Mouse (Mus musculus): ENCODE results near the gene Gm7358. TPM values are rescaled to one million over a fixed set of nuclear protein-coding genes. Genes with fewer than 3 reads are reported as not detected.
"Not testable (repeated sequence)": the region's sequence is repeated elsewhere in the genome, so short reads cannot be mapped to it uniquely, and the experiment has no call there.

Gene Gm7358
- total RNA-seq (2014; rRNA removed; ENCODE audit: low replicate concordance) (not detected in 2 replicates), polyA plus RNA-seq (2015; fragmentation: Nextera tagmentation; extraction: Ambion mirVana) (not detected in 2 replicates)

DNA sequence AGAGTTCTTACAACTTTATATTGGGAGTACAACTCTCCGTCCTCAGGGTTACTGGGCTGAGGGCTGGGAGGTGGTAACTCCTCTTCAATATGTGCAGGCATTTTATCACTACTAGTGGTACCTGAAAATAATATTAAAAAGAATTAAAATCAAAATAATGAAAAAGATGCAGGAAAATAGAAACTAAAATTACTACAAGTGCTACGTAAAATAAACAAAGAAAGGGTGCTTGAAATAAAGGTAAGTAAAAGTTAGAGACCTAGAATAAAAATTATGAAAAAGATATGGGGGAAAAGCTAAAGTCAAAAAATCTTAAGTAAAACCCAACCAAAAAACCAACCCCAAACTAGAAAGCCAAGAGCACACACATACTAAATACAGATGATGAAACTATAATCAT lies at the start of gene Gm7358:
Gm7358 (minus strand) TSS at position 101 of the 400 bp plus-strand sequence.
- not testable (repeated sequence) for H3K27me3 ChIP-seq (ENCODE audit: control insufficient read depth, insufficient read depth, low read length); ATAC-seq (ENCODE audit: insufficient read depth, low read depth); H3K4me1 ChIP-seq (ENCODE audit: control insufficient read depth, insufficient read depth); H3K36me3 ChIP-seq (replicated peaks; ENCODE audit: control insufficient read depth, insufficient read depth, low read length); H3K9ac ChIP-seq (replicated peaks; ENCODE audit: low read depth, low read length); H3K27ac ChIP-seq (ENCODE audit: low read depth); H3K4me2 ChIP-seq (ENCODE audit: low read depth, low read length); H3K9me3 ChIP-seq (replicated peaks; ENCODE audit: control insufficient read depth, low read length); H3K4me3 ChIP-seq (ENCODE audit: low read depth, low read length); DNase-seq (ENCODE audit: low spot score)
- 60% methylated on average over 1 of the region's 2 CpGs for WGBS

DNA sequence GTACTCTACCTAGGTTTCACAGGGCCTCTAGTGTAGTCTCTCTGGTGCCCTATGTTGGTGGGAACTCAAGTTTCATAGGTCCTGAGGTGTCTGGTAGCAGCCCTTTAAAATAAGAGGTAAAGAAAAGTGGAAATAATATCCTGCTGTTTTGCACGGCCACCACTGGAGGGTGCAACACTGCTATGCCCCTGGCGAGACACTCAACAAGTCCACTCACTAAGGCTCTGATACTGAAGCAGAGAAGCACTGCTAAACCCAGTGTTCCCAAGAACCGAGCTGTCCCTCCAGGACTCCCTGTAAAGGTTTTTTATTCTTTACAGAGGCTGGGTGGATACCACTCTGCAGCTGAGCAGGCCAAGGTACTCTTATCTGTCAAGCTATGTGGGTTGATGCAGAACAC lies 43.7 kb upstream of the Gm7358 start:
- H3K4me1 ChIP-seq (ENCODE audit: control insufficient read depth, insufficient read depth); H3K36me3 ChIP-seq (replicated peaks; ENCODE audit: control insufficient read depth, insufficient read depth, low read length); H3K4me2 ChIP-seq (ENCODE audit: low read depth, low read length); H3K4me3 ChIP-seq (ENCODE audit: low read depth, low read length); ATAC-seq (ENCODE audit: insufficient read depth, low read depth); H3K27me3 ChIP-seq (ENCODE audit: control insufficient read depth, insufficient read depth, low read length); DNase-seq (ENCODE audit: low spot score); H3K9me3 ChIP-seq (replicated peaks; ENCODE audit: control insufficient read depth, low read length); H3K9ac ChIP-seq (replicated peaks; ENCODE audit: low read depth, low read length); H3K27ac ChIP-seq (ENCODE audit: low read depth): not testable (repeated sequence)
- TF ChIP-seq CTCF (IDR thresholded peaks at IDR 0.05; ENCODE audit: low read depth), result peak; percentile 37
- WGBS, result 23% methylated on average over 3 of the region's 3 CpGs

DNA sequence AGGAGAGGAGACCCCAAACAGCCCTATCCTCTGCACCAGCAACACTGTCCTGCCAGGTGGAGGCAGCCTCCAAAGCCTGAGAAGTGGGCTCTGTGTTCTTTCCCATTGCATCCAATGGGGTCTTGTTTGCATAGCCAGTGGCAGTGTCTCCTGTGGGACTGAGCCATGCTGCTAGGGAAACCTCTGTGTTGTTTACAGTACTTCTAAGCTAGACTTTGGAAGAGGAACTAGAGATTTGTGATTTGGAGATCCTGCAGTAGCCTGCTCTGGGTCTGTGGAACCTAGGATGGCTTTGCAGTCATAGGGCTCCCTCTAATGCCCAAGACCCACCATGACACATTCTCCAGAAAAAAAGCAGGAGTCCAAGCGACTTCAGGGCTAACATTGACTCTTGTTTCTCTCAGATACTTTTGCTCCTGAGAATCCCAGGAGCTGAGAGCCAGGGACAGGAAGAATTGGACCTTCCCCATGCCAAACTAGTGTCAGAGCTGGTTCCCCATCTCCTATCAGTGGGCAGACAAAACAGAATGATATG lies 42.2 kb upstream of the Gm7358 start:
- DNase-seq (ENCODE audit: low spot score), result not testable (repeated sequence)
- TF ChIP-seq CTCF (IDR thresholded peaks at IDR 0.05; ENCODE audit: low read depth), result peak; percentile 20; the same call in 1 of the 2 replicates

DNA sequence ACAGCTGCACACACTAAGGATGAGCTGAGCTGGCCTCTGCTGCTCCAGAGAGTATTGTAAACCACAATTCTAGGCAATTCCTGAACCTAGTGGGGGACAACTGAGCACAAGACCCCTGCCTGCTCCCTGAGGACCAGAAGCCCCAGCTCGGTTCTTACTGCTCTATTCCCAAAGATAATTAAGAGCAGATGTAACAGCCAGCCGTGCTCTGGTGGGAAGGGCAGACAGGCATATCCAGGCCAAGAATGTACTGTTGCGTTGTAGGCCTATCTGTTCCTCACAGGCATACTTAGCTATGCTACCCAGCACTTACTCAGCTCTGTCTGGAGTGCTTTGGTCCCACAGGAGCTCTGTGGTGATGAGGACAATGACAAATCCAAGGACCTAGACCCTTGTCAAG lies 40.6 kb upstream of the Gm7358 start:
- 33% methylated on average over 3 of the region's 3 CpGs for WGBS
- not testable (repeated sequence) for ATAC-seq (ENCODE audit: insufficient read depth, low read depth); H3K4me3 ChIP-seq (ENCODE audit: low read depth, low read length)

More for the DNA sequence above, 42.2 kb upstream of the Gm7358 start:
- H3K4me1 ChIP-seq (ENCODE audit: control insufficient read depth, insufficient read depth); H3K27me3 ChIP-seq (ENCODE audit: control insufficient read depth, insufficient read depth, low read length); H3K27ac ChIP-seq (ENCODE audit: low read depth); H3K36me3 ChIP-seq (replicated peaks; ENCODE audit: control insufficient read depth, insufficient read depth, low read length); H3K9ac ChIP-seq (replicated peaks; ENCODE audit: low read depth, low read length); H3K9me3 ChIP-seq (replicated peaks; ENCODE audit: control insufficient read depth, low read length); H3K4me2 ChIP-seq (ENCODE audit: low read depth, low read length); ATAC-seq (ENCODE audit: insufficient read depth, low read depth); H3K4me3 ChIP-seq (ENCODE audit: low read depth, low read length): not testable (repeated sequence)
- WGBS, result 13% methylated on average over 1 of the region's 1 CpGs

DNA sequence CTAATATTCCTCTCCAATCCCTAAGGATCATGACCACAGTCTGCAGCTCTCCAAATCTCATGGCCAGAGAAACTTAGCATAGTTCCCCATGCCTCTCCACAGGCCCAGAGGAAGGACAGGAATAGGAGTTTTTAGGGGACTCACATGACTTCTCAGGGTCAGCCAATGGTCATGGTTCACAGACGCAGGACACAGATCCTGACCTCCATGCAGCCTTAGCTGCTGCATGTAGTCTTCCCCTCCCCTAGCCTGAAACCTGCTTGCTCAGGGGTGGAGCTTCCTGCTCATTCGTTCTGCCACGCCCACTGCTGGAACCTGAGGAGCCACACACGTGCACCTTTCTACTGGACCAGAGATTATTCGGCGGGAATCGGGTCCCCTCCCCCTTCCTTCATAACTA lies 34.8 kb upstream of the Gm7358 start:
- H3K27ac ChIP-seq (ENCODE audit: low read depth); H3K27me3 ChIP-seq (ENCODE audit: control insufficient read depth, insufficient read depth, low read length); H3K9ac ChIP-seq (replicated peaks; ENCODE audit: low read depth, low read length); DNase-seq (ENCODE audit: low spot score); H3K4me1 ChIP-seq (ENCODE audit: control insufficient read depth, insufficient read depth); ATAC-seq (ENCODE audit: insufficient read depth, low read depth); H3K4me3 ChIP-seq (ENCODE audit: low read depth, low read length); H3K9me3 ChIP-seq (replicated peaks; ENCODE audit: control insufficient read depth, low read length); H3K4me2 ChIP-seq (ENCODE audit: low read depth, low read length); H3K36me3 ChIP-seq (replicated peaks; ENCODE audit: control insufficient read depth, insufficient read depth, low read length): not testable (repeated sequence)
- WGBS, result 42% methylated on average over 2 of the region's 7 CpGs

More for the DNA sequence above, 40.6 kb upstream of the Gm7358 start:
- not testable (repeated sequence) for H3K27ac ChIP-seq (ENCODE audit: low read depth); H3K4me2 ChIP-seq (ENCODE audit: low read depth, low read length); H3K27me3 ChIP-seq (ENCODE audit: control insufficient read depth, insufficient read depth, low read length); H3K36me3 ChIP-seq (replicated peaks; ENCODE audit: control insufficient read depth, insufficient read depth, low read length); H3K4me1 ChIP-seq (ENCODE audit: control insufficient read depth, insufficient read depth); H3K9me3 ChIP-seq (replicated peaks; ENCODE audit: control insufficient read depth, low read length); H3K9ac ChIP-seq (replicated peaks; ENCODE audit: low read depth, low read length); DNase-seq (ENCODE audit: low spot score)

DNA sequence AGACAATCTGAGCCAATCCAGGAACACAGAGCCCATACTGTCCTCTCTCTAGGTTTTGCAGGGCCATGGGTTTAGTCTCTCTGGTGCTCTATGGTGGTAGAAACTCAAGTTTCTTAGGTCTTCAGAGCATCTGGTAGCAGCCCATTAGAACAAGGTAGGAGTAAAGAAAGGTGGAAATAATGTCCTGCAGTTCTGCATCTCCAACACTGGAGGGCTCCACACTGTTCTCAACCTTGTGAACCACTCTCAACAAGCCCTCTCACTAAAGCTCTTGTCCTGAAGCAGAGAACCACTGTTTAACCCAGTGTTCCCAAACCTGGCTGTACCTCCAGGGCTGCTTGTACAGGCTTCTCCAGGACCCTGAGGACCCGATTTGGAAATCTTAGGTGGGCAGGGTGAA lies 27.3 kb upstream of the Gm7358 start:
- H3K4me3 ChIP-seq (ENCODE audit: low read depth, low read length); ATAC-seq (ENCODE audit: insufficient read depth, low read depth); H3K9ac ChIP-seq (replicated peaks; ENCODE audit: low read depth, low read length); H3K4me2 ChIP-seq (ENCODE audit: low read depth, low read length); H3K4me1 ChIP-seq (ENCODE audit: control insufficient read depth, insufficient read depth); H3K27me3 ChIP-seq (ENCODE audit: control insufficient read depth, insufficient read depth, low read length); H3K9me3 ChIP-seq (replicated peaks; ENCODE audit: control insufficient read depth, low read length); DNase-seq (ENCODE audit: low spot score); H3K27ac ChIP-seq (ENCODE audit: low read depth); H3K36me3 ChIP-seq (replicated peaks; ENCODE audit: control insufficient read depth, insufficient read depth, low read length): not testable (repeated sequence)
- peak; percentile 19; the same call in 1 of the 2 replicates for TF ChIP-seq CTCF (IDR thresholded peaks at IDR 0.05; ENCODE audit: low read depth)
- 14% methylated on average over 1 of the region's 1 CpGs for WGBS

DNA sequence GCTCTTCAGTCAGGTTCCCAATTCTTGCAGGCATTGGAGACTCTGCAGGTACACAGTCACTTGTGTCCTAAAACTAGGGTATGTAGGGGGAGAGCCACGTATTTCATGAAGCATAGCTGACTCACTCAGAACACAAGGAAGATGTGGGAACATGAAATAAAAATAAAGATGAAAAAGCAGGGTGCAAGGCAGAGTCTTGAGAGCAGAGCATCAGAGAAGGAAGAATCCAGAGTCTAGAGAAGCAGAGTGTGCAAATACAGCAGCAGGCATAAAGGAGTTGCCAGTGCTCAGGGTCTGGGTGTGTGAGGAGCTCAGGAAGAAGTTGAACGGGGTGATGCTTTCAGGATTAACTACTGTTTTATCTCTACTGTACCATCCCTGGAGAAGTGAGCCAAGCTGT lies 17.5 kb downstream of the Gm7358 start:
- not testable (repeated sequence) for ATAC-seq (ENCODE audit: insufficient read depth, low read depth); H3K36me3 ChIP-seq (replicated peaks; ENCODE audit: control insufficient read depth, insufficient read depth, low read length); H3K9ac ChIP-seq (replicated peaks; ENCODE audit: low read depth, low read length); H3K4me1 ChIP-seq (ENCODE audit: control insufficient read depth, insufficient read depth); H3K27ac ChIP-seq (ENCODE audit: low read depth); H3K9me3 ChIP-seq (replicated peaks; ENCODE audit: control insufficient read depth, low read length); H3K27me3 ChIP-seq (ENCODE audit: control insufficient read depth, insufficient read depth, low read length); H3K4me2 ChIP-seq (ENCODE audit: low read depth, low read length); DNase-seq (ENCODE audit: low spot score); H3K4me3 ChIP-seq (ENCODE audit: low read depth, low read length)
- WGBS, result 42% methylated on average over 1 of the region's 2 CpGs

DNA sequence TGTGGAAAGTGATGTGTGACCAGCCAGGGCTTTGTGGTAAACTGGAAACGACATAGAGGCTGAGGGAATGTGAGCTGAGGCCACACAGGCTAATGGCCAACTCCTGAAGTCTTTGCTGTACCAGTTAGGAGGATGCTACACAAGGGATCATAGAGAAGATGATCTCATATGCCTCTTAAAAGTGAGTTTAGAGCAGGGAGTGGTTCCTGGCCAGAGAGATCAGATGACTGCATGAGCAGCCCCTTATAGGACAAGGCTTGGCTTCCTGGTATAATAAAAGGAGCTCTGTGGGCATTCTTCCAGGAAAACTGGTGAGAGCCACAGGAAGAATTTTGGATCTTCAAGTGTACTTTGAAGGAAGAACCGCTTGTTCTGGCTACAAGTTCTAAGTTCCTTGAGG lies 22.3 kb downstream of the Gm7358 start:
- H3K9me3 ChIP-seq (replicated peaks; ENCODE audit: control insufficient read depth, low read length); H3K4me3 ChIP-seq (ENCODE audit: low read depth, low read length); H3K4me2 ChIP-seq (ENCODE audit: low read depth, low read length); H3K27ac ChIP-seq (ENCODE audit: low read depth); H3K9ac ChIP-seq (replicated peaks; ENCODE audit: low read depth, low read length); DNase-seq (ENCODE audit: low spot score); H3K36me3 ChIP-seq (replicated peaks; ENCODE audit: control insufficient read depth, insufficient read depth, low read length); H3K4me1 ChIP-seq (ENCODE audit: control insufficient read depth, insufficient read depth); H3K27me3 ChIP-seq (ENCODE audit: control insufficient read depth, insufficient read depth, low read length); ATAC-seq (ENCODE audit: insufficient read depth, low read depth): not testable (repeated sequence)
- WGBS, result 29% methylated on average over 1 of the region's 2 CpGs

DNA sequence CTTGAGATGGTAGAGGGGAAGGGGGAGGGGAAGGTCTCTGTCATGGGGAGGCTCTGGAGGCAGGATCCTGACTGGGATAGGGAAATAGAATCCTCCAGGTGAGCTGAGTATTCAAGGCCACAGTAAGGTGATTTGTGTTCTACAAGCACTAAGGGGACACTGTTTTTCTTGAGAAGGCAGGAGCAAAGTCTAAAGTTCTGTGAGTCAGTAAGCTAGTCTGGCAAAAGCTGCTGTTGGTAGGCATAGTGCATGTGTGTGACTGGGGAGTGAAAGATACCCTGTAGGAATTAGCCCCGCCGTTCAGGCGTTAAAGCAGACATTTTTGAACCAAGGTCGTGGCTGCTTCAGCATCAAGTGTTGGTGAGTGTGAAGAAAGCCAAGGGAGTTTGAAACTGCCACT lies 23.2 kb downstream of the Gm7358 start:
- not testable (repeated sequence) for H3K4me3 ChIP-seq (ENCODE audit: low read depth, low read length); ATAC-seq (ENCODE audit: insufficient read depth, low read depth); H3K27ac ChIP-seq (ENCODE audit: low read depth); H3K36me3 ChIP-seq (replicated peaks; ENCODE audit: control insufficient read depth, insufficient read depth, low read length); H3K9me3 ChIP-seq (replicated peaks; ENCODE audit: control insufficient read depth, low read length); H3K4me2 ChIP-seq (ENCODE audit: low read depth, low read length); H3K9ac ChIP-seq (replicated peaks; ENCODE audit: low read depth, low read length); DNase-seq (ENCODE audit: low spot score); H3K4me1 ChIP-seq (ENCODE audit: control insufficient read depth, insufficient read depth); H3K27me3 ChIP-seq (ENCODE audit: control insufficient read depth, insufficient read depth, low read length)
- WGBS, result 78% methylated on average over 4 of the region's 4 CpGs

All from heart, postnatal 0 days (tissue).